ENCODE assay signal across 22 mouse cellular contexts in the genomic region with DNA sequence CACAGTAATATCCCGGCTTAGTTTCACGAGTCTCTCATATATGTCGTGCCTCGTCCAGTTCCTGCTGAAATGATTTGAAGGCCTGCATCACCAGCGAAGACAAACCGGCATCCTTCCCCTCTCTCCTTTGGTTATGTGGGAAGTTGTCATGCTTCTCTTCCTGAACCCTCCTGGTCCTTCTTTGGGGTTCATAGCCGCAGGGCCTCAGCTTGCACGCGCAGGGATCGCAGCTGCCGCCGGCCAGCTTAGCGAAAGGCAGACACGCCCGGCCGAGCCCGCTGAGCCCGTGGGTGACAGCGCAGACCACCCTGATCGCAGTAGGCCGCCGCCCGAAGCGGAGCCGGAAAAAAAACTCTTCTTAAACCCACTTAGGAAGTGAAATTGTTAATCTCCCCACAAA. TPM values are rescaled to one million over a fixed set of nuclear protein-coding genes. Genes with fewer than 3 reads are reported as not detected.
"Had no signal": no experiment of that assay in that cellular context is flagged by ENCODE, and none has a peak within 500 bp of the region (broad histone marks: within the 10 kb centered on the region; RNA-seq: fewer than 3 reads in every experiment).

No protein-coding gene starts in this region.

- H3K4me3 ChIP-seq: midbrain, embryonic 13.5 days; midbrain, embryonic 15.5 days; myocyte; neural tube, embryonic 13.5 days; neural tube, embryonic 15.5 days had no signal

- H3K27ac ChIP-seq: liver, embryonic 14.5 days; midbrain, embryonic 13.5 days; midbrain, embryonic 15.5 days; neural tube, embryonic 13.5 days; neural tube, embryonic 15.5 days had no signal

- H3K4me2 ChIP-seq: lung, embryonic 14.5 days; midbrain, embryonic 13.5 days; midbrain, embryonic 15.5 days; neural tube, embryonic 13.5 days; neural tube, embryonic 15.5 days had no signal

- H3K36me3 ChIP-seq: midbrain, embryonic 13.5 days; midbrain, embryonic 15.5 days; neural tube, embryonic 13.5 days; neural tube, embryonic 15.5 days had no signal

- DNase-seq: lung, adult 18-20 months; lung, embryonic 14.5 days; lung, postnatal 10 days; lung, postnatal 4 days; right cerebral cortex, postnatal 25 days; right cerebral cortex, postnatal 4 days; spleen, adult 18-20 months; thymus, adult 18-20 months; thymus, postnatal 14 days; thymus, postnatal 36 days had no signal

- H3K9ac ChIP-seq: liver, embryonic 14.5 days; lung, embryonic 14.5 days; midbrain, embryonic 13.5 days; midbrain, embryonic 15.5 days; neural tube, embryonic 13.5 days; neural tube, embryonic 15.5 days had no signal

- H3K4me1 ChIP-seq: midbrain, embryonic 13.5 days; midbrain, embryonic 15.5 days; neural tube, embryonic 13.5 days; neural tube, embryonic 15.5 days had no signal

- H3K9me3 ChIP-seq: midbrain, embryonic 13.5 days; midbrain, embryonic 15.5 days; neural tube, embryonic 13.5 days; neural tube, embryonic 15.5 days had no signal

- ATAC-seq: midbrain, embryonic 13.5 days; midbrain, embryonic 15.5 days had no signal

RNA-seq across cellular contexts. Expression of a gene that starts 17.4 kb away (rescaled TPM):
- polyA plus RNA-seq: liver, embryonic 14.5 days; liver, embryonic 16.5 days; lung, embryonic 14.5 days; lung, embryonic 16.5 days; midbrain, embryonic 13.5 days; midbrain, embryonic 15.5 days; myocyte; neural tube, embryonic 11.5 days; neural tube, embryonic 13.5 days; neural tube, embryonic 15.5 days; small intestine, adult 2 months; stomach, embryonic 14.5 days; stomach, embryonic 16.5 days had no signal
